Mouse (Mus musculus): Measurements from ENCODE around the gene Mat2b. TPM values are rescaled to one million over a fixed set of nuclear protein-coding genes. Genes with fewer than 3 reads are reported as not detected.
"Not testable (repeated sequence)": the region's sequence is repeated elsewhere in the genome, so short reads cannot be mapped to it uniquely, and the experiment has no call there.

The Mat2b gene
- 100 to 1,000 TPM; 104 to 105 TPM for total RNA-seq (2021)
- long read RNA-seq, experiment 1, transcript Mat2b-201 (7 exons, 1,949 nt) = major isoform, 110 of 161 reads
- long read RNA-seq, experiment 1, transcript Mat2b-202 (7 exons, 2,053 nt) = minor isoform, 25 of 161 reads
- long read RNA-seq, experiment 1, partial matches to known transcripts = 10 of 161 reads
- long read RNA-seq, experiment 1, other reads (novel, unspliced or antisense) = 16 of 161 reads
- long read RNA-seq, experiment 2, transcript Mat2b-201 (7 exons, 1,949 nt) = major isoform, 121 of 177 reads
- long read RNA-seq, experiment 2, transcript Mat2b-202 (7 exons, 2,053 nt) = minor isoform, 39 of 177 reads
- long read RNA-seq, experiment 2, partial matches to known transcripts = 8 of 177 reads
- long read RNA-seq, experiment 2, other reads (novel, unspliced or antisense) = 9 of 177 reads

GRCm38 (mm10) chr11:40695103-40695502 lies at the start of gene Mat2b:
Mat2b (minus strand) TSS chr11:40695203.
- DNase-seq (ENCODE audit: low spot score in 2 of 2) = no peak

GRCm38 (mm10) chr11:40744348-40744747 lies 49.3 kb upstream of the Mat2b start:
- no peak for DNase-seq (ENCODE audit: low spot score in 2 of 2)

- DNase-seq (ENCODE audit: low spot score in 2 of 2) = no peak
These were observed 46.7 kb upstream of the Mat2b start for GRCm38 (mm10) chr11:40741605-40742262.

GRCm38 (mm10) chr11:40737369-40737768 lies 42.4 kb upstream of the Mat2b start:
- DNase-seq (ENCODE audit: low spot score in 2 of 2) = no peak

GRCm38 (mm10) chr11:40734251-40734752 lies 39.3 kb upstream of the Mat2b start:
- DNase-seq (ENCODE audit: low spot score in 2 of 2) = no peak

- DNase-seq (ENCODE audit: low spot score in 2 of 2) = peak; percentile 94 to 99
These were observed 38.6 kb upstream of the Mat2b start, which contains the start of the genes Hmmr and Nudcd2 for GRCm38 (mm10) chr11:40733339-40734174. Hmmr (minus strand) TSS chr11:40733422. Nudcd2 (plus strand) TSS chr11:40733667.

- DNase-seq (ENCODE audit: low spot score in 2 of 2) = no peak
These were observed 38.0 kb upstream of the Mat2b start for GRCm38 (mm10) chr11:40732997-40733338.

- no peak for DNase-seq (ENCODE audit: low spot score in 2 of 2)
These were observed 23.3 kb upstream of the Mat2b start for GRCm38 (mm10) chr11:40718324-40718723.

GRCm38 (mm10) chr11:40715524-40715923 lies 20.5 kb upstream of the Mat2b start:
- DNase-seq (ENCODE audit: low spot score in 2 of 2) = no peak

GRCm38 (mm10) chr11:40713858-40714257 lies 18.9 kb upstream of the Mat2b start:
- DNase-seq (ENCODE audit: low spot score in 2 of 2) = no peak

- not testable (repeated sequence) for DNase-seq (ENCODE audit: low spot score in 2 of 2)
These were observed 14.9 kb upstream of the Mat2b start for GRCm38 (mm10) chr11:40709899-40710298.

GRCm38 (mm10) chr11:40694311-40695087 lies 504 bp downstream of the Mat2b start:
- DNase-seq (ENCODE audit: low spot score in 2 of 2) = peak; percentile 63 to 71

- peak; percentile 19 to 69 for DNase-seq (ENCODE audit: low spot score in 2 of 2)
These were observed 1.5 kb downstream of the Mat2b start for GRCm38 (mm10) chr11:40693366-40693951.

- peak; percentile 91 to 95 for DNase-seq (ENCODE audit: low spot score in 2 of 2)
These were observed 2.3 kb downstream of the Mat2b start for GRCm38 (mm10) chr11:40692511-40693365.

- peak in 1 of 2 experiments; percentile 28 for DNase-seq (ENCODE audit: low spot score in 2 of 2)
These were observed 2.9 kb downstream of the Mat2b start for GRCm38 (mm10) chr11:40692101-40692509.

- DNase-seq (ENCODE audit: low spot score in 2 of 2) = no peak
These were observed 4.4 kb downstream of the Mat2b start for GRCm38 (mm10) chr11:40690444-40691127.

- no peak for DNase-seq (ENCODE audit: low spot score in 2 of 2)
These were observed 11.7 kb downstream of the Mat2b start for GRCm38 (mm10) chr11:40683295-40683694.

GRCm38 (mm10) chr11:40682456-40682855 lies 12.5 kb downstream of the Mat2b start:
- DNase-seq (ENCODE audit: low spot score in 2 of 2) = no peak

Data from layer of hippocampus, postnatal 14 days (tissue).